In genomic region chr17:86145079-86145951, GRCm38 (mm10) we compare ENCODE assay signal across 8 mouse cellular contexts. TPM values are rescaled to one million over a fixed set of nuclear protein-coding genes. Genes with fewer than 3 reads are reported as not detected.
A peak's percentile ranks its signal among the peaks of the same experiment; 100 is the strongest.
DNase-seq lines count a peak whose midpoint lies in the region; ATAC-seq and TF ChIP-seq lines count a peak whose summit lies in the region.

Srbd1 (minus strand) TSS chr17:86145175.

- peak within 1 kb of the TSS; percentile 70 for H3K4me2 ChIP-seq in forebrain, embryonic 11.5 days (ENCODE audit: low read depth, low read length, severe bottlenecking)
- peak within 1 kb of the TSS; percentile 99 for H3K4me2 ChIP-seq in heart, embryonic 16.5 days (ENCODE audit: low read depth, low read length)
- H3K4me2 ChIP-seq in liver, embryonic 16.5 days (ENCODE audit: low read depth, low read length): peak within 1 kb of the TSS; percentile 80
- H3K4me2 ChIP-seq in neural tube, embryonic 13.5 days: peak within 1 kb of the TSS; percentile 97

- TF ChIP-seq CTCF in E14TG2a.4 (conservative IDR thresholded peaks at IDR 0.05; ENCODE audit: low read length): no peak

- peak within 1 kb of the TSS; percentile 12; the same call in 1 of the 2 replicates for H3K27ac ChIP-seq in forebrain, embryonic 11.5 days (ENCODE audit: low read depth, low read length)
- peak within 1 kb of the TSS; percentile 72 for H3K27ac ChIP-seq in heart, embryonic 16.5 days (ENCODE audit: low read length)
- peak within 1 kb of the TSS; percentile 80 for H3K27ac ChIP-seq in liver, embryonic 16.5 days (ENCODE audit: low read length)
- H3K27ac ChIP-seq in neural tube, embryonic 13.5 days (replicated peaks): peak within 1 kb of the TSS; percentile 80

- peak; percentile 95 for DNase-seq in c-Kit-positive CD71-negative TER-119-negative erythroid progenitor cells, embryonic 14.5 days (ENCODE audit: low read depth)
- DNase-seq in forebrain, embryonic 11.5 days (ENCODE audit: low spot score): peak; percentile 96
- peak; percentile 96 to 98 for DNase-seq in kidney, postnatal 25 days
- DNase-seq in telencephalon, adult 2 months (ENCODE audit: low read depth, low spot score): peak; percentile 85

- H3K4me3 ChIP-seq in E14TG2a.4 (replicated peaks; ENCODE audit: low read length): peak within 1 kb of the TSS; percentile 97
- H3K4me3 ChIP-seq in forebrain, embryonic 11.5 days (ENCODE audit: low read depth, low read length): peak within 1 kb of the TSS; percentile 62
- peak within 1 kb of the TSS; percentile 77 for H3K4me3 ChIP-seq in heart, embryonic 16.5 days (ENCODE audit: low read length)
- peak within 1 kb of the TSS; percentile 74 for H3K4me3 ChIP-seq in liver, embryonic 16.5 days (ENCODE audit: low read depth, low read length)
- peak within 1 kb of the TSS; percentile 80 for H3K4me3 ChIP-seq in neural tube, embryonic 13.5 days

- no peaks in the 10 kb centered on the region for H3K27me3 ChIP-seq in E14TG2a.4 (ENCODE audit: insufficient read depth, low read length)
- H3K27me3 ChIP-seq in forebrain, embryonic 11.5 days (ENCODE audit: control insufficient read depth, insufficient read depth, low read length): no peaks in the 10 kb centered on the region
- H3K27me3 ChIP-seq in heart, embryonic 16.5 days (ENCODE audit: control insufficient read depth, insufficient read depth, low read length): no peaks in the 10 kb centered on the region
- H3K27me3 ChIP-seq in liver, embryonic 16.5 days (ENCODE audit: control insufficient read depth, insufficient read depth, low read depth, low read length): no peaks in the 10 kb centered on the region
- H3K27me3 ChIP-seq in neural tube, embryonic 13.5 days: no peaks in the 10 kb centered on the region

- 1% methylated on average over 34 of the region's 45 CpGs for WGBS in forebrain, embryonic 11.5 days
- WGBS in heart, embryonic 16.5 days: 2% methylated on average over 30 of the region's 45 CpGs
- 6% methylated on average over 30 of the region's 45 CpGs for WGBS in liver, embryonic 16.5 days (ENCODE audit: insufficient replicate concordance)
- WGBS in neural tube, embryonic 13.5 days: under 1% methylated on average over 34 of the region's 45 CpGs

- H3K36me3 ChIP-seq in E14TG2a.4 (ENCODE audit: insufficient read depth, low read length): peaks cover 25% of the 10 kb centered on the region
- H3K36me3 ChIP-seq in forebrain, embryonic 11.5 days (ENCODE audit: control insufficient read depth, insufficient read depth, low read length): no peaks in the 10 kb centered on the region; the same call in 1 of the 2 replicates
- H3K36me3 ChIP-seq in heart, embryonic 16.5 days (ENCODE audit: control insufficient read depth, insufficient read depth): no peaks in the 10 kb centered on the region
- no peaks in the 10 kb centered on the region for H3K36me3 ChIP-seq in liver, embryonic 16.5 days (ENCODE audit: control insufficient read depth, insufficient read depth)
- H3K36me3 ChIP-seq in neural tube, embryonic 13.5 days: peaks cover 3% of the 10 kb centered on the region; the same call in 1 of the 2 replicates

- peak within 1 kb of the TSS; percentile 74 for H3K9ac ChIP-seq in forebrain, embryonic 11.5 days (ENCODE audit: low read length)
- H3K9ac ChIP-seq in heart, embryonic 16.5 days (ENCODE audit: low read length): peak within 1 kb of the TSS; percentile 86
- H3K9ac ChIP-seq in liver, embryonic 16.5 days (ENCODE audit: low read depth, low read length): peak within 1 kb of the TSS; percentile 75
- H3K9ac ChIP-seq in neural tube, embryonic 13.5 days: peak within 1 kb of the TSS; percentile 82

- H3K4me1 ChIP-seq in E14TG2a.4 (replicated peaks; ENCODE audit: low read depth, low read length): peaks cover 68% of the 10 kb centered on the region
- 0 out of 2 replicates have a peak, but pooled peaks cover 4% of the 10 kb centered on the region for H3K4me1 ChIP-seq in forebrain, embryonic 11.5 days (replicated peaks; ENCODE audit: control insufficient read depth, insufficient read depth, low read length)
- peaks cover 14% of the 10 kb centered on the region for H3K4me1 ChIP-seq in heart, embryonic 16.5 days (ENCODE audit: control insufficient read depth, insufficient read depth, low read length)
- peaks cover 20% of the 10 kb centered on the region for H3K4me1 ChIP-seq in liver, embryonic 16.5 days (ENCODE audit: control insufficient read depth, low read depth, low read length)
- peaks cover 19% of the 10 kb centered on the region for H3K4me1 ChIP-seq in neural tube, embryonic 13.5 days (replicated peaks)

- H3K9me3 ChIP-seq in E14TG2a.4 (ENCODE audit: low read length): no peaks in the 10 kb centered on the region
- H3K9me3 ChIP-seq in forebrain, embryonic 11.5 days (ENCODE audit: control insufficient read depth, low read length): no peaks in the 10 kb centered on the region
- no peaks in the 10 kb centered on the region for H3K9me3 ChIP-seq in heart, embryonic 16.5 days (replicated peaks; ENCODE audit: control insufficient read depth, low read length)
- no peaks in the 10 kb centered on the region for H3K9me3 ChIP-seq in liver, embryonic 16.5 days (replicated peaks; ENCODE audit: control insufficient read depth, low read length)
- H3K9me3 ChIP-seq in neural tube, embryonic 13.5 days: no peaks in the 10 kb centered on the region

- ATAC-seq in forebrain, embryonic 11.5 days (replicated peaks; ENCODE audit: low FRiP score): peak; percentile 95
- peak; percentile 96 for ATAC-seq in heart, embryonic 16.5 days (replicated peaks; ENCODE audit: extremely low read depth, insufficient read depth, low FRiP score)
- peak; percentile 95 for ATAC-seq in liver, embryonic 16.5 days (ENCODE audit: low read depth)
- ATAC-seq in neural tube, embryonic 13.5 days (ENCODE audit: low read depth): peak; percentile 94

RNA-seq across cellular contexts. Expression of gene Srbd1, which starts in this region (rescaled TPM):
- 12.6 and 15.1 TPM in 2 replicates for polyA plus RNA-seq in forebrain, embryonic 11.5 days (2014; fragmentation: Nextera tagmentation; extraction: Ambion mirVana)
- 11.5 and 12.0 TPM in 2 replicates for polyA plus RNA-seq in heart, embryonic 16.5 days (2015; fragmentation: Nextera tagmentation; extraction: Ambion mirVana)
- 7.5 and 8.6 TPM in 2 replicates for polyA plus RNA-seq in liver, embryonic 16.5 days (2015; fragmentation: Nextera tagmentation; extraction: Ambion mirVana)
- polyA plus RNA-seq in neural tube, embryonic 13.5 days (2015; fragmentation: Nextera tagmentation; extraction: Ambion mirVana): 14.6 and 16.4 TPM in 2 replicates

Comparison
In these comparisons a context has a peak if more than half of its experiments do, and no peak if none do; other contexts are left out.
1. Peak in every context shown above with its lines: DNase-seq, ATAC-seq, H3K4me3 ChIP-seq and H3K27ac ChIP-seq.
2. H3K27ac ChIP-seq: peak in every context shown above with its lines; median percentile 80 in liver, embryonic 16.5 days; 80 in neural tube, embryonic 13.5 days; 72 in heart, embryonic 16.5 days; 12 in forebrain, embryonic 11.5 days.